Mouse (Mus musculus): ENCODE results near the gene Dcaf5.
"Not testable (repeated sequence)": the region's sequence is repeated elsewhere in the genome, so short reads cannot be mapped to it uniquely, and the experiment has no call there.

Gene Dcaf5

GRCm38 (mm10) chr12:80436336-80436976 lies at the start of gene Dcaf5:
TSS of gene Dcaf5 (minus strand) at chr12:80436601.
- DNase-seq (ENCODE audit: low spot score in 2 of 2), result peak; percentile 72 to 76

GRCm38 (mm10) chr12:80483397-80483796 lies 47.0 kb upstream of the Dcaf5 start:
- no peak for DNase-seq (ENCODE audit: low spot score in 2 of 2)

GRCm38 (mm10) chr12:80479986-80480385 lies 43.6 kb upstream of the Dcaf5 start:
- no peak for DNase-seq (ENCODE audit: low spot score in 2 of 2)

GRCm38 (mm10) chr12:80473731-80474130 lies 37.3 kb upstream of the Dcaf5 start:
- no peak for DNase-seq (ENCODE audit: low spot score in 2 of 2)

- no peak for DNase-seq (ENCODE audit: low spot score in 2 of 2)
These were observed 35.5 kb upstream of the Dcaf5 start for GRCm38 (mm10) chr12:80471926-80472325.

DNA sequence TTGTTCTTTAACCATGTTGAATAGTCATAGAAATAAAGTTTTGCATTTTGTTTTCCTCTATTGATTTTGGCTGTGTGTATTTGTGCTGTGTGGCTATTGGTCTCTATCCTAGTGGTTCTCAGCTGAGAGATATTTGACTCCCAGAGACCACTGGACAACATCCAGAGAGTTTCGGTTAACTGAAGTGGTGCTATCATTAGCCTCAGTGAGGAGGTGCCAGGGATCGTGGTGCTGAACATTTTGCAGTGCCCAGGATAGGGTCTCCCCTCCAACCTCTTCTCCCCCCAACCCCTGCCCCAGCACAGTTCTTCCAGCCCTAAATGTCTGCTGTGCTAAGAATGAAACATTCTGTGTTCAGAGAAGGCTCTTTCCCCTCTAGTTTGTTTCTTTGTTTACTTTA lies 33.8 kb upstream of the Dcaf5 start:
- DNase-seq (ENCODE audit: low spot score in 2 of 2), result no peak

DNA sequence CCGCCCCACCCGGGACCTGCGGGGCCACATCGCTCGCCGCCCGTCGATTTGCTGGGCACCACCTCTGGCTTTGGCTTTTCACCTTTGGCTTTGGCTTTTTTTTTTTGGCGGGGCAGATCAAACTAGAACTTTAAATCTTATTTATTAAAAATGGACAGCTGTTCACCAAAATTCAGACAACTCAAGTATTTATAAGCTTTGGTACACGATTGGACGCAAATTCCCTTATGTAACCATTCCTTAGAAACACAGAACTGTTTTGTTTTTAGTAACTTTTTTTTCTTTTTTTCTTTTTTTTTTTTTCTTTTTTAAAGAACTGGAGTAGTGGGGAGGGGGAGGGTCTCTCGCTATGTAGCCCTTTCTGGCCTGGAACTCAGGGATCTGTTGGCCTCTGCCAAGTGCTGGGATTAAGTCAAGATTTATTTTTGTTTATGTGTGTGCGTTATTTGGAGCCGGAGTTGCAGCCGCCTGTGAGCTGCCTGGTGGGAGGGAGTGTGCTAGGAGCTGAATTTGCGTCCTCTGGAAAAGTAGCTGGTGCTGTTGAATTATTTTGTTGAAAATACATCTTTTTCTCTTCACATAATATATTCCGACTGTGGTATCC lies 27.4 kb upstream of the Dcaf5 start:
- DNase-seq (ENCODE audit: low spot score in 2 of 2), result no peak

GRCm38 (mm10) chr12:80462942-80463651 lies 26.7 kb upstream of the Dcaf5 start, which contains the start of gene Exd2:
TSS of gene Exd2 (plus strand) at chr12:80463095.
- peak; percentile 93 for DNase-seq (ENCODE audit: low spot score in 2 of 2)

DNA sequence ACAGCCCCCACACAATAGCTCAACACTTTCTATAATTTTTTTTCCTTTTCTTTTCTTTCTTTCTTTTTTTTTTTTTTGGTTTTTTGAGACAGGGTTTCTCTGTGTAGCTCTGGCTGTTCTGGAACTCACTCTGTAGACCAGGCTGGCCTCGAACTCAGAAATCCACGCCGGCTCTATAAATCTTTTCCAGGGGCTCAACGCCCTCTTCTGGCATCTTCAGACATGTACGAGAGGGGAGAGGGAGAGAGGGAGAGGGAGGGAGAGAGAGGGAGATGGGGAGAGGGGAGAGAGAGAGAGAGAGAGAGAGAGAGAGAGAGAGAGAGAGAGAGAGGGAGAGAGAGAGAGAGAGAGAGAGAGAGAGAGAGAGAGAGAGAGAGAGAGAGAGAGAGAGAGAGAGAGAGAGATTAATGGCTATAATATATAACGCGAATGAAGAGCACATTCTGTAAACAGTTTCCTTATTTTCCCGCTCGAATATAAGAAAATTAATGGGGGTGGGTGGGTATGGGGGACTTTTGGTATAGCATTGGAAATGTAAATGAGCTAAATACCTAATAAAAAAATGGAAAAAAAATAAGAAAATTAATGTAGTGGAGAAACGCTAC lies 26.0 kb upstream of the Dcaf5 start:
- DNase-seq (ENCODE audit: low spot score in 2 of 2), result not testable (repeated sequence)

DNA sequence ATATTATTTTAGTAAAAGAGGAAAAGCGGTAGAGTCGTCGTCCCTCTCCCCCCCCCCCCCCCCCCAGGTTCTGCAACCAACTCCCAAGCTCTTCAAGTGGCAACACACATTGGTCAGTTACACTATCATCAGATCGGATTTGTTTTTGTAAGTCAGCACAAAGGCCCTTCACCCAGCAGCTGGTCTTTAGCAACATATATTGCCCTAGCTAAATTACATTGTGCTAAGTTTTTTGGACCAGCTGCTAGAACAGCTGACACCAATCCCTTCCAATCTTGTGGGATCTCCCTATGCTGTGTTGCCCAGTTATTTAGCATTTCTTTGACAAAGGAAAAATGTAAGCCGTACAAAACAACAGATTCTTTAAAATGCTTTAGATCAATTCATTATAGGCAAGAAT lies 21.6 kb upstream of the Dcaf5 start:
- DNase-seq (ENCODE audit: low spot score in 2 of 2), result no peak

- DNase-seq (ENCODE audit: low spot score in 2 of 2), result no peak
These were observed 17.1 kb upstream of the Dcaf5 start for GRCm38 (mm10) chr12:80453506-80453905.

DNA sequence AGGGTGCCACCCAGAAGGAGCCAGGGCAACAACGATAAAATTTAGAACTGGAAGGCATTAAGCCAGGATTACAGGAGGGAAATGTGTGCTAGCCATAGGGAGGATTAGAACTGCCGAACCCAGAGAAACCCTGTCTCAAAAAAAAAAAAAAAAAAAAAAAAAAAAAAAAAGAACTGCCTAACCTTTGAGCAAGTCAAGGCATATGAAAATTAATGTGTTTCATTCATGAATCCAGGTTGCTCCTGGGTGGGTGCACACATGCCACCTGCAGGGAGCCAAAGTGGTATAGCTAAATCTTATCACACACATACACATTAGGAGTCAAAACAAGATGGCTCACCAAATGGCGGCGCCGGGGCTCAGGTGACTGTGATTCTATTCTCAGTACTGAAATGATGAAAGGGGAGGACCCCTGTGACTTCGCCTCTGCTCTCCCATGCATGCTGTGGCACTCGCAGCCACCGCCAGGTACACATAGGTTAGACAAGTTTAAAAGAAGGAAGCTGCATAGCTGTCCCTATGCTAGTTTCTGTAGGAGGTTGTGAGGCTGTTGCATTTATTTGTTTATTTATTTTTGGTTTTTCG lies 8.2 kb upstream of the Dcaf5 start:
- no peak for DNase-seq (ENCODE audit: low spot score in 2 of 2)

DNA sequence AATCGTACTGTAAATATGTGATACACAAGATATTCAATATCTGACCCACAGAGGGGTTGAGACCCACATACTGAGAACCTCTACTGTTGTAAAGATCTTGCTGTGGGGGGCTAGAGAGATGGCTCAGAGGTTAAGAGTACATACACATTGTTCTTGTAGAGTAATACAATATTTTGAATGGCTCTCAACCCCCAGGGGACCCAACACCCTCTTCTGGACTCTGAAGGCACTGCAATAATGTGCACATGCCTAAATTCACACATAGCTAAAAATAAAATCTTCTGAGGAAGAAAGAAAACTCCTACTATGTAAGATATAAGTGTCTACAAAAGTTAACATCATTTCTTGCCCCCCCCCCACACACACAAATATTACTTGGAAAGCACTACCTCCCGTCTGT lies 4.6 kb upstream of the Dcaf5 start:
- DNase-seq (ENCODE audit: low spot score in 2 of 2), result no peak

DNA sequence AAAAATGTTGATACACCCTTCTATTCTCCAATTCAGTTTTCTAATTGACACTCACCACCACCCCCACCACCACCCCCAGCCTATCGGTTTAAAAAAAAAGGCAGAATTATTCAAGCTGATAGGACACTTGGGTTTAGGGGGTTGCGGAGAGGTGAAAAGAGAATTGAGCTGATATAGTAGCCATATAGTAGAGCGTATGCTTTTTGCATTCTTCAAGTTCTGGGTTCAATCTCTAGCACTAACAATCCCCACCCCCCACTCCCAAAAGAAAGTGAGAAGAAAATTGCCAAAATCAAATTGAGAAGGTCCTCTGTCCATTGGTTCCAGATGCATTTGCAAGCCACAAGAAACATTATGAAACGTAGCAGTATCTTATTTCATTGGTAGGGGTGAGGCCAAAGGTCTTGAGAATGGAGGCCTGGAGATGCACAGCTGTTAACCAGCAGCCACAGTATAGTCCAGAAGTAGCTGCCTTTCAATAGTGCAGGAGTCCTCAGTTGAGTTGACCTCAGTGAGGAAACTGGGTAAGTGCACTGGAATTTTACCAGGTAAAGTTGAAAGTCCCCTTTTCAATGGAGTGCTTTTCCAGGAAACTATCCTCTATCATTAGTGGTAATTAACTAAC lies 762 bp upstream of the Dcaf5 start:
- no peak for DNase-seq (ENCODE audit: low spot score in 2 of 2)

GRCm38 (mm10) chr12:80435887-80436286 lies 514 bp downstream of the Dcaf5 start:
- DNase-seq (ENCODE audit: low spot score in 2 of 2), result no peak

GRCm38 (mm10) chr12:80434961-80435691 lies 1.3 kb downstream of the Dcaf5 start:
- peak; percentile 64 for DNase-seq (ENCODE audit: low spot score in 2 of 2)

DNA sequence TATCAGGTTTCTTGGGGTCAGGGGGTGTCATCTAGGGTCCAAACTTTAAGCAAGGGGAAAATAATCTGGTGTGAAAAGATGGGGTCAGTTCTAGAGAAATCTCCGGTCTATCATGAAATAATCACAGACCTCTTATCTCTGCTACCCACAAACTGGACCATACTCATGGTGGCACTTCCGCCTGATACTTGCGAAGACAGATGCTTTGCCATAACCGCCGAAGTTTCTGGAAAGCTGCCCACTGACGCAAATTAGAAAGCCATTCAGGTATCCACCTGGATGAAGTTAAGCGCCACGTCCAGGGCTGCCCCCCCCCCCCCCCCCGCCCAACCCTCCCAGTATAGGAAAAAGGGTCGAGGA lies 1.8 kb downstream of the Dcaf5 start:
- DNase-seq (ENCODE audit: low spot score in 2 of 2), result peak in 1 of 2 experiments; percentile 25

- no peak for DNase-seq (ENCODE audit: low spot score in 2 of 2)
These were observed 3.1 kb downstream of the Dcaf5 start for GRCm38 (mm10) chr12:80433266-80433665.

- no peak for DNase-seq (ENCODE audit: low spot score in 2 of 2)
These were observed 8.7 kb downstream of the Dcaf5 start for GRCm38 (mm10) chr12:80427683-80428082.

- no peak for DNase-seq (ENCODE audit: low spot score in 2 of 2)
These were observed 21.3 kb downstream of the Dcaf5 start for GRCm38 (mm10) chr12:80415100-80415499.

GRCm38 (mm10) chr12:80410855-80411254 lies 25.5 kb downstream of the Dcaf5 start:
- DNase-seq (ENCODE audit: low spot score in 2 of 2), result no peak
